ENCODE assay signal across 8 mouse cellular contexts in genomic region chr9:68654333-68655017, GRCm38 (mm10). TPM values are rescaled to one million over a fixed set of nuclear protein-coding genes. Genes with fewer than 3 reads are reported as not detected.
A peak's percentile ranks its signal among the peaks of the same experiment; 100 is the strongest.
DNase-seq lines count a peak whose midpoint lies in the region; ATAC-seq and TF ChIP-seq lines count a peak whose summit lies in the region.

No protein-coding gene starts in this region.

- TF ChIP-seq EP300 in heart, adult 2 months (IDR thresholded peaks at IDR 0.05; ENCODE audit: insufficient read depth, low read depth, low read length) = no peak

- H3K9me3 ChIP-seq in embryonic facial prominence, embryonic 11.5 days (replicated peaks; ENCODE audit: control insufficient read depth, low read length) = no peaks in the 10 kb centered on the region
- no peaks in the 10 kb centered on the region for H3K9me3 ChIP-seq in limb, embryonic 14.5 days (ENCODE audit: control insufficient read depth, low read length)

- TF ChIP-seq POLR2A in heart, adult 2 months (IDR thresholded peaks at IDR 0.05; ENCODE audit: insufficient read depth, low read depth, low read length) = no peak
- TF ChIP-seq POLR2A in limb, embryonic 14.5 days (IDR thresholded peaks at IDR 0.05; ENCODE audit: borderline replicate concordance, extremely low read depth, insufficient read depth, insufficient read length) = no peak

- peak; percentile 53 for TF ChIP-seq CTCF in heart, adult 2 months (IDR thresholded peaks at IDR 0.05)

- intact Hi-C loops in heart, adult 2 months (cut with DNase I) = loop anchor here (2.0 to 5.0 kb wide), 2 partner anchors 58 to 356 kb away; no protein-coding TSS in a partner anchor

- no peaks in the 10 kb centered on the region; the same call in 1 of the 2 replicates for H3K4me1 ChIP-seq in embryonic facial prominence, embryonic 11.5 days (ENCODE audit: control insufficient read depth, insufficient read depth, low read length)
- peaks cover 5% of the 10 kb centered on the region for H3K4me1 ChIP-seq in heart, adult 2 months (ENCODE audit: control insufficient read depth, insufficient read depth, low read length)
- H3K4me1 ChIP-seq in limb, embryonic 14.5 days (ENCODE audit: control insufficient read depth, insufficient read depth, low read length) = peaks cover 9% of the 10 kb centered on the region; the same call in 1 of the 2 replicates

- no peak for ATAC-seq in embryonic facial prominence, embryonic 11.5 days (replicated peaks; ENCODE audit: insufficient number of reproducible peaks, low FRiP score, low TSS enrichment, low read depth)
- ATAC-seq in limb, embryonic 14.5 days (ENCODE audit: low FRiP score, low read depth) = no peak; the same call in 1 of the 2 replicates

- H3K79me2 ChIP-seq in heart, adult 2 months (replicated peaks; ENCODE audit: control insufficient read depth, insufficient read depth, low read length) = no peaks in the 10 kb centered on the region

- WGBS in embryonic facial prominence, embryonic 11.5 days = under 1% methylated on average over 42 of the region's 43 CpGs
- WGBS in heart, adult 2 months = under 1% methylated on average over 43 of the region's 43 CpGs
- whole genome bisulfite sequencing in limb, embryonic 14.5 days = under 1% methylated on average over 39 of the region's 43 CpGs

- H3K4me3 ChIP-seq in embryonic facial prominence, embryonic 11.5 days (ENCODE audit: low read depth, low read length) = peak overlapping the region; percentile 81
- H3K4me3 ChIP-seq in heart, adult 2 months = peak overlapping the region; percentile 92
- H3K4me3 ChIP-seq in limb, embryonic 14.5 days (replicated peaks; ENCODE audit: low read length) = peak overlapping the region; percentile 80

- no peaks in the 10 kb centered on the region; the same call in 1 of the 2 replicates for H3K27me3 ChIP-seq in embryonic facial prominence, embryonic 11.5 days (ENCODE audit: control insufficient read depth, insufficient read depth, low read length)
- no peaks in the 10 kb centered on the region for H3K27me3 ChIP-seq in heart, adult 2 months (ENCODE audit: control insufficient read depth, insufficient read depth, low read length)
- no peaks in the 10 kb centered on the region for H3K27me3 ChIP-seq in limb, embryonic 14.5 days (ENCODE audit: control insufficient read depth, insufficient read depth, low read length)

- H3K36me3 ChIP-seq in embryonic facial prominence, embryonic 11.5 days (replicated peaks; ENCODE audit: control insufficient read depth, insufficient read depth, low read depth, low read length) = no peaks in the 10 kb centered on the region
- H3K36me3 ChIP-seq in heart, adult 2 months (ENCODE audit: control insufficient read depth, insufficient read depth, low read length) = peaks cover 2% of the 10 kb centered on the region; the same call in 1 of the 2 replicates
- no peaks in the 10 kb centered on the region for H3K36me3 ChIP-seq in limb, embryonic 14.5 days (ENCODE audit: control insufficient read depth, insufficient read depth, low read length)

- peak overlapping the region; percentile 94 for H3K4me2 ChIP-seq in embryonic facial prominence, embryonic 11.5 days (ENCODE audit: low read depth, low read length)
- H3K4me2 ChIP-seq in limb, embryonic 14.5 days (replicated peaks; ENCODE audit: low read depth, low read length, severe bottlenecking) = peak overlapping the region; percentile 97

- no peak overlapping the region for H3K27ac ChIP-seq in embryonic facial prominence, embryonic 11.5 days (replicated peaks; ENCODE audit: low read depth, low read length)
- peak overlapping the region; percentile 81 for H3K27ac ChIP-seq in heart, adult 2 months
- no peak overlapping the region for H3K27ac ChIP-seq in limb, embryonic 14.5 days (replicated peaks; ENCODE audit: low read depth, low read length)

- peak; percentile 13 for DNase-seq in layer of hippocampus, adult 11-12 months (ENCODE audit: low spot score)
- no peak for DNase-seq in layer of hippocampus, adult 9-10 months (ENCODE audit: low spot score)
- DNase-seq in embryonic facial prominence, embryonic 11.5 days (ENCODE audit: low spot score) = peak; percentile 60
- DNase-seq in heart, adult 2 months = peak; percentile 33 to 49
- DNase-seq in kidney, adult 8-10 months = peak; percentile 6 to 13
- peak; percentile 33 for DNase-seq in limb, embryonic 14.5 days (ENCODE audit: low spot score)
- peak; percentile 52 for DNase-seq in neural tube, embryonic 10.5 days (ENCODE audit: extremely low spot score, low spot score)
- DNase-seq in urinary bladder, postnatal 14 days (ENCODE audit: low spot score) = peak; percentile 11

- peak overlapping the region; percentile 78 for H3K9ac ChIP-seq in embryonic facial prominence, embryonic 11.5 days (replicated peaks; ENCODE audit: low read length)
- peak overlapping the region; percentile 96 for H3K9ac ChIP-seq in heart, adult 2 months (ENCODE audit: low read depth, low read length)
- peak overlapping the region; percentile 76 for H3K9ac ChIP-seq in limb, embryonic 14.5 days (ENCODE audit: low read depth, low read length, severe bottlenecking)

RNA-seq across cellular contexts. Expression of gene Rora, which starts 0.9 kb away (rescaled TPM):
- polyA plus RNA-seq in embryonic facial prominence, embryonic 11.5 days (2014; fragmentation: Nextera tagmentation; extraction: Ambion mirVana) = 5.7 and 8.7 TPM in 2 replicates
- total RNA-seq in heart, adult 2 months (2021) = 10 to 100 TPM; 21.6 to 28.9 TPM
- polyA plus RNA-seq in heart, adult 2 months (2012; rRNA removed) = 6.7 and 13.1 TPM in 2 replicates
- 3.7 and 4.5 TPM in 2 replicates for polyA plus RNA-seq in limb, embryonic 14.5 days (2012; rRNA removed)
- 10.1 and 11.4 TPM in 2 replicates for polyA plus RNA-seq in limb, embryonic 14.5 days (2014; fragmentation: Nextera tagmentation; extraction: Ambion mirVana)
